Mouse (Mus musculus): ENCODE data around the gene Rcc1.
A peak's percentile ranks its signal among the peaks of the same experiment; 100 is the strongest.

The Rcc1 gene

DNA sequence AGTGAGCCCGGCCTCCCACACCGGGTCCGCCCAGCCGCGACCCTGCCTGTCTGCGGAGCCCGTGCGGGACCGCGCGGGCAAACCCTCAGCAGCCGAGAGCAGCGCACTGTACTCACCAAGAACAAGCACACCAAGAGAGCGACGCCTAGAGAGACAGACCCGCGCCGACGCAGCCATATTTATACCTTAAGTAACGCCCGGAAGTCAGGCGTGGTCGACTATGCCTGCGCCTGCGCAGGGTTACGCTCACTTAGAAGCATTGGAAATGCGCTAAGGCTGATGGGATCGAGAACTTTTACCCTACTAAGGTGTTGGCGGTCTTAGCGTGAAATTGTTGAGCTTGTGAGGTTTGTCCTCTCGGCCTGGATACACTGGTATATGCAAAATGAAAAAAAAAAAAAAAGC, at the start of gene Rcc1:
Rcc1 (minus strand) TSS at position 125 of the 405 bp plus-strand sequence.
- DNase-seq, result peak; percentile 83 to 87

DNA sequence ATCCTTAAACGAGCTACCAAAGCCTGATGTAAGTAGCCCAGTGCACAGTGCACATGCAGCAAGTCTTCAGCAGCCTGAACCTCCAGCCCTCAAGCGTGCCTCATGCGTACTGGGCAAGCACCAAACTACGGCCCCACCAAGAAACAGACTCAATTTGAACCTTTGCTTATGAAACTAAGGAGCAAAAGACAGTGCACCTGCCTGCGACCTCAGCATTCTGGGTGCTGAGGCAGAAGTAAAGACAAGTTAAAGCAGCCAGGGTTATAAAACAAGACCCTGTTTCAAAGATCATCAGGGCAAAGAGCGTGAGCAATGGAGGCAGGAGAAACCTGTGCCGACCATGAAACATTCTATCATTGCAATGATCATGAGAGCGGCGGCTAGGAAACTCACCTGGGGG, 47.6 kb upstream of the Rcc1 start:
- DNase-seq, result no peak

- DNase-seq, result no peak
Measured at GRCm38 (mm10) chr4:132398863-132399262, 45.5 kb upstream of the Rcc1 start.

DNA sequence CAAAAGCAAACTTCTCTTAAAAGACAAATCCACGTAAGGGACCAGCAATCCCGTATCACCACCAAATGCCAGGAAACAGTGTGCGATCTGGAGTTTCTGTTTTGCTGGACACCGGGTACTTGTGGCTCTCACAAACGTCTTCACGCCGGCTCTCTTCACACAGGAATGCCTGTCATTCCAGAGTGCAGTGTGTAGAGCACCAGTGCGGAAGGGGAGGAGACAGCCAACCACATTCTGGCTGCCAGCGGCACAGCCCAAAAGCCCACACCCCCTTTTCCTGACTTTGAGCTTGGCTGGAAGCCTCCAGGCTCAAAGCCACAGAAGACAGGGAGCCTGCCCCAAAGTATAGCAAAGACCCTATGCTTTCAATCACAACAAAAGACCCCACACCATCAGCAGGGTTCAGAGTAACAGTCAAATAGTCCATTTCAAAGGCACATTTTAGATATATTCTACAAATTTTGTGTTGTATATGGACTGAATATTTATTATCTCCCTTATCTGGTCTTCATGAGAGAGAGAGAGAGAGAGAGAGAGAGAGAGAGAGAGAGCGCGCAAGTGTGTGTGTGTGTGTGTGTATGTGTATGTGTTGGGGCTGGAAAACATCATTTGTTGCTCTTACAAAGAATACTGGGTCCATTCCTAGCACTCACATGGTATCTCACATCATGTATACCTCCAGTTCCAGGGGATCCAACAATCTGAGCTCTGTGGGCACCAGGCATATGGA, 44.8 kb upstream of the Rcc1 start:
- no peak for DNase-seq

GRCm38 (mm10) chr4:132397120-132397519, 43.7 kb upstream of the Rcc1 start:
- DNase-seq, result no peak

DNA sequence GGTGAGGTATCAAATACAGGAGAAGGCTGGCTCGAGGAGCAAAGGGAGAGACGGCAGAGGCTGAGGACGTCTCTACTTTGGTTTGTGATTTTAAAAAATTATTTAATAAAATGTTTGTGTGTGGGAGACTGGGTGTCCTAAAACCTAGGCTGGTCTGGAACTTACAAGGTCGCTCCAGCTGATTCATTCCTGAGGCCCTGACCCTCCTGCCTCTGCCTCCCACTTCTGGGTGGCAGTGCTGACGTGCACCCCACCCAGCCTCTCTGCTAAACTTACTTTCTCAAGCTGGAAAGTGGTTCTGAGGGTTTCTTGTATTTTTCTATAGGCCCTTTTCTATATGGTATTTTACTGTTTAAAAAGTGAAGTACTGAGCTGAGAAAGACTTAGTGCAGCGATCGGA, 42.8 kb upstream of the Rcc1 start:
- no peak for DNase-seq

DNA sequence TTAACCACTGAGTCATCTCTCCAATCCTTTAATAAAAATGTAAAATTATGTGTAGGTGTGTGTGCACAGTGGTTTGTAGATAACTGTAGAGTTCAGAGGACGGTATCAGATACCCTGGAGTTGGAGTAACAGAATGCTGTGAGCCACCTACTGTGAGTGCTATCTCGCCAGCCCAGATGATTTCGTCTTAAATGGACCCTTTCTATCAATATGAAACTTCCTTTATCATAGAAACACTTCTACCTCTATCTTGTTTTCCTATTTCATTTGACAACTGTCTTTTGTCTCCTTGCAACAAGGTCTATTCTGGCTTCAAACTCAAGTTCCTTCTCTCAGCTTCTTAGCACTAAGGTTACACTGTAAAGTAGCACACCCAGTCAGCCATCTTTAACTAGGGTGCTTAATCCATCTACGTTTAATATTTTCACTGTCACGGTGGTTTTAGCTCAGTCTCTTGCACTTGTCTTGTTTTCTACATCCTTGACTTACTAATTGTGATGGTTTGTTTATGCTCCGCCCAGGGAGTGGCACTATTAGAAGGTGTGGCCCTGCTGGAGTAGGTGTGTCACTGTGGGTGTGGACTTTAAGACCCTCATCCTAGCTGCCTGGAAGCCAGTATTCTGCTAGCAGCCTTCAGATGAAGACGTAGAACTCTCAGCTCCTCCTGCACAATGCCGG, 37.8 kb upstream of the Rcc1 start:
- DNase-seq, result no peak

- no peak for DNase-seq
Measured at GRCm38 (mm10) chr4:132389302-132389701, 35.9 kb upstream of the Rcc1 start.

DNA sequence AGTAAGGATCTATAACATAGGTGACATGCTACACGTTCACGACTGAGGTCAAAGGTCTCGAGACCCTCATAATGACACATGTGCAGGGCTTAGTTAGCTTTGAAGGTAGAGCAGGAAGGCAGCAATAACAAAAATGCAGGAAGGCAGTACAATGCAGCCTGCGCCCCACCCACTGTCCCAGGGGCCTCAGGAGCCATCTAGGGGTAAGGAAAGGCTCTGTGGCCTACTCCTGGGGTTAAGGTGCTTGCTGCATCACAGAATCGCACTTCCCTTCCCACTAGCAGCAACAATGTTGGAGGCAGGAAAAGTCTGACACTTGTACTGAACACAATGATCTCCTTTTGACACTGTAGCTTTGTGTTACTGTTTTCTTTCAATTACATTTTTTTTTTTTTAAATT, 34.2 kb upstream of the Rcc1 start:
- no peak for DNase-seq

DNA sequence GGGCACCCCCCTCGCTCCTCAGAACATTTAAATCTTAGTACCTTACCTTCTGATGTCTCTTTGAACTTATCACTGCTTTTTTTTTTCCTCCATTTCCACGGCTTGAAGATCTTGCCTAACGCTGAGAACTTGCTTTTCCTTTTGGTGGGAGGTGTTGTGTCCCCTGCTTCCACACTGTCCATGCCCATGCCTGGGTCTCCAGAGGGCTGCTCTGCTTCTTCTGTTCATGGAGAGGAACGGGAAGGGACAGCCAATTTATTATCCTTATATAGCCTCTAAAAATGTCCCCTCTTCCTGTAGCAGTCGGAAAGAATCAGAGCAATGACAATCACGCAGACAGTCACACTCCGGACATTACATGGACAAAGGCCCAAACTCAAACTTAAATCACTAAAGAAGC, 33.4 kb upstream of the Rcc1 start:
- no peak for DNase-seq

DNA sequence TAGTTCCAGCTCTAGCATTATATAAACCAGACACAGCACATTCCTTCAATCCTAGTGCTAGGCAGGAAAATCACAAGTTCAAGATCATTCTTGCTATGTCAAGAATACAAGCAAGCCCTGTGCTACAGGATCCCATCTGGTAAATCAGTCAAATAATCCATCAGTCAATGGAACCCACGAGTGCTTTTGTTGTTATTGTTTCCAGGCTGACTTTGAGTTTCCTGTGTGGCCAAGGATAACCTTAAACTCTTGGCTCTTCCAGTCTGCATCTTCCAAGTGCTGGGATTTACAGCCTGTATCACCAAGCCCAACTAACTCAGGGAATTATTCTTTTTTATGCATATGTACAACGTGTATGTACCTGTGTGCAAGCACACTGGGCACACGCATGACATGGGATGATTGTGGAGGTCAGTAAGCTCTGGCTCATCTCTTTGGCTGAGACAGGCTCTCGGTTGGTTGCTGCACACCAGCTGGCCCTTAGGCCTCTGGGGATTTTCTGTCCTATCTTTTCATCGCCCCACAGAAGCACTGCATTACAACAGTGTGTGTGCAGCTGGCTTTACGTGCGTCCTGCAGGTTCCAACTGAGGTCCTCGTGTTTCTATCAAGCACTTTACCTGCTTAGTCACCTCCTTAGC, 32.5 kb upstream of the Rcc1 start:
- no peak for DNase-seq

DNA sequence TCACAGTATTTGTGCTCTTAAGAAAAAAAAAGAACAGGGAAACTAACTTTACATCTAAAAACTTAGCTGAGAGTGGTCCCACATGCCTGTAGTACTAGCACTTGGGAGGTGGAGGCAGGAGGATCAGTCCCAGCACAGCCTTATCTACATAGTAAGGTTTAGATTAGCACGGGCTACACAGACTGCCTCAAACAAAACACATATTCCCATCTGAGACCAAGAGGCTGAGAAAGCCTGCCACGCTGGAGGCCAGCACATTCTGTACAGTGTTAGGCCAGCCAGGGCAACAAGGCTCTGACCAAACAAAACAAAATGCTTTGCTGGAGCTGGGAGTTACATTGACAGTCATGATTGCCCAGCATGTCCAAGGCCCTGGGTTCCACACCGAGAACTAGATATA, 30.1 kb upstream of the Rcc1 start:
- no peak for DNase-seq

- DNase-seq, result no peak
Measured at GRCm38 (mm10) chr4:132382296-132382695, 28.9 kb upstream of the Rcc1 start.

DNA sequence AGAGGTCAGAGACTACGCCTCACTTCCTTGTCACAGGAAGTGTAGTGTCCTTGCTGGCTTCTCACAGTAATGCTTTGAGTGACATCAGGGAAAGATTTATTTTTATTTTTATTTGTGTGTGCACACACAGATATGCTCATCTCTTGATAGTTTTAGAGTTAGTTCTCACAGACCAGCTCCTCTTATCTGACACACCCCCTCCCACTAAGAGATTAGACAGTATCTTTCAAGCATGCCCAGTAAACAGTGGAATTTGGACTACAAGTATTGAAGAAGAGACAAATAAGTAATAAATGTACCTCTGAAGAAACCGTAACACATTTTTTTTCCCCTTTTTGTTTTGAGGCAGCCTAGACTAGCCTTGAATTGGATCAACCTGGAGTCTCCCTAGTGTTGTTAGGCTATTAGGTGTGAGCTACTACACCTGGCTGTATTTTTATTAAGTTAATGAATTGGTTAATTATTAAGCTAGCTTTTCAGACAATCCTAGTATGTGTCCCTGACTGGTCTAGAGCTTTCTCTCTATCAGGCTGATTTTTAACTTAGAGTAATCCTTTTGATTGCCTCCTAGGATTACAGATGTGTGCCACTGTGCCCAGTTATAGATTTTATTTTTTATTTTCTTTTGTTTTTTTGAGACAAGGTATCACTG, 27.7 kb upstream of the Rcc1 start:
- DNase-seq, result no peak

GRCm38 (mm10) chr4:132373820-132374219, 20.4 kb upstream of the Rcc1 start:
- no peak for DNase-seq

DNA sequence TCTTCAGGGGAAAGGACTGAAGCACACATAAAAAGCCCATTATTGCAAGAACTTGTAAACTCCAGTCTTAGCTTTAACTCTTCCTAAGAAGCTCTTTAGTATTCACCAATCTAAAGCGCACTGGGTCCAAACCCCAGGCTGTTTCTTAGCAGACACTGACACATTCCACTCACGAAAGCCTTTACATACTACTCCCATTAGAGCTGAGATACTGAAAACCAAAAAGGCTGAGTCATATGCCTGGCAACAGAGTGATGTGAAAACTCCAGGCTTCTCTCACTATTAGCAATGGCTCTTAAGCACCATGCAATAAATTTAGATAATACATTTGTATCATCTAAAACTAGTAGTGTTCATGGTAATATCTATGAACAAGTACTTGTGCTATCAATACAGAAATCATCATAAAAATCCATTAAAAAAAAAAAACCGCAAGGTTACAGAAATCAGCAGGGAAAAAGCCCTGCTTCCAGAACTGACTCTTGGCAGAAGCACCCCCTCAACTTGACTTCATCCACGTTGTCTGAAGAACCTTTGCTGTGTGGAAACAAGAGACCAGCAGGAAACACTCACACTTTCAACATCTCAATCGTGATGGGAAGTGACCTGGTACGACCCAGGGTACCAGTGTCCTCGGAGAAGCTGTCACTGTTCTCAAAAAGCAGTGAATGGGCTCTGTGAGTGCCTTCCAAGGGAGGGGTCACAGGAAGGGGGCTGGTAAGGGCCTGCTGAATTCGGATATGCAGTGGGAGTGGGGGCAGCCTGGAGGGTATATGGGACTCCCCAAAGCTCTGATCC, 16.7 kb upstream of the Rcc1 start:
- no peak for DNase-seq

- DNase-seq, result no peak
Measured at GRCm38 (mm10) chr4:132367480-132368201, 14.2 kb upstream of the Rcc1 start.

GRCm38 (mm10) chr4:132365450-132366060, 12.2 kb upstream of the Rcc1 start:
- no peak for DNase-seq

GRCm38 (mm10) chr4:132363487-132363886, 10.1 kb upstream of the Rcc1 start:
- no peak for DNase-seq

- no peak for DNase-seq
Measured at GRCm38 (mm10) chr4:132359510-132359909, 6.1 kb upstream of the Rcc1 start.

DNA sequence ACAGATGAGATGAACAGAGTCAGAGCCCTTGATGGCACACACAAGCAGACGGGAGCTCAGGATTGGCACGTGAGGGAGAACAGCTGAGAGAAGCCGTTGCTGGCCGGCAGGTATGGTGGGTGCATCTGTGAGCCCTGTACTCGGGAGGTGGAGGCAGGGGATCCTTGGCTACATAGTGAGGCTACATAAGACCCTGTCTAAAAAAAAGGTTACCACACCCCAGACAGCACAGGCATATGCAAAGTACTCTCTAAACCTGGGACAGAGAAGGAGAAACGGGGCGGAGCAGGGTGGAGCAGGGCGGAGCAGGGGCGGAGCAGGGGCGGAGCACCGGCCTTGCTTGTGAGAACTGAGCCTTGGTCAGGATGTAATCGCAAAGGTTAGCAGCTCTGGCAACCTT, 2.8 kb upstream of the Rcc1 start:
- DNase-seq, result peak; percentile 47 to 48

DNA sequence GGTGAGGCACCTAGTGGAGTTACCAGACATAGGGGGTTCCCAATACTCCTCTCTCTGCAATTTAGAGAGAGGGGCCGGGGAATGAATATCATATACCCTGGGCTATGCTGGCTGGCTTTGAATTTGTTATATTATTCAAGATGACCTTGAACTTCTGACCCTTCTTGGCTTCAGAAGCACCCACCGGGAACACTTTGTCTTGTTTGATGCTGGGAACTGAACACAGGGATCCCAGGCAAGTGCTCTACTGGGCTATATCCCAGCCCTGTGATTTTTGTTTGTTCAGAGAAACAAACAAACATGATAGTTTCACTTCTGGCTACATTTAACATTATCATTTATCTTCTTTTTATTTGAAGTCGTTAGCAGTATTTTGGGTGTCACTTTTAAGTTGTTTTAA, 2.0 kb upstream of the Rcc1 start:
- DNase-seq, result no peak
